Mouse (Mus musculus) spleen, adult 12 weeks (tissue): ENCODE data around the gene Rnf41.

Experiments used
- DNase-seq: peaks from one replicate; pipeline ENCODE4 v3.0.0; 2022; ENCODE audit warnings: low spot score

Gene Rnf41

DNA sequence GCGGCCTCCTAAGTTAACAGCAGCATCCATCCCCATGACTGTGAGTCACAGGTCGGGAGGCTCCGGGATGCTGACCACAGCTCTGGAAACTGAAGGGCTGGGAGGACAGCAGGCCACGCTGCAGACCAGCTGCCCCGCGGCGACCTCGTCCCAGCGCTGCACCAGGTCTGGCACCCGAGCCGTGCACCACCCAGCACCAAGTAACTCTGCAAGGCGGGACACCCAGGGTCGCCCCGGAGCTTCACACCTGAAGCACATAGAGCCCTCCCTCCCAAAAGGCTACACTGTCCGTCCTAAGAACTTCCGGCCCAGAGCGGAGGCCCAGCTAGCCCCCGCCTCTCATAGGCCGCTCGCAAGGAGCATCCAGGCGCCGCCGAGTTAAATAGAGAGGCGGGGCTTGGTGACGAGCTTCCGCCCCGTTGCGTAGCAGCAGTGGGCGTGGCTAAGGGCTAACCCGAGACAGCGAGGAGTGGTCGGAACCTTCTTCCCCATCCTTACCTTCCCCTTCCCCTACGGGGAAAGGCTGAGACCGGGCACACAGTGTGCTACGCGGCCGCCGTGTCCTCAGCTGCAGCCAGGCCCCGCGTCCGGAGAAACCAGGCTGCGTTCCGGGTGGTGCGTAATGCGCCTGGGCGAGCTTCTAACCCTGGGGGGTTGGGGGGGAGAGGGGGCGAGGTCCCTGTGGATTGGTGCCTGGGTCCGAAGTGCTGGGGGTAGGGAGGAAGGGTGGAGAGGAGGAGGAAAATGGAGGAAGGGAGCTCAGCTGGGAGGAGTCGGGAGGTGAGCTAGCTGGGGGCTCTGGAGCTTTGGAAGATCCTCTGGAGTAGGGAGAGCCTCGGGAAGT is at the start of gene Rnf41, which contains the start of gene Nabp2:
TSS of gene Rnf41 (plus strand) at position 447 of the 844 bp plus-strand sequence.
TSS of gene Nabp2 (minus strand) at position 282 of the 844 bp plus-strand sequence.
- DNase-seq: peak; percentile 91

DNA sequence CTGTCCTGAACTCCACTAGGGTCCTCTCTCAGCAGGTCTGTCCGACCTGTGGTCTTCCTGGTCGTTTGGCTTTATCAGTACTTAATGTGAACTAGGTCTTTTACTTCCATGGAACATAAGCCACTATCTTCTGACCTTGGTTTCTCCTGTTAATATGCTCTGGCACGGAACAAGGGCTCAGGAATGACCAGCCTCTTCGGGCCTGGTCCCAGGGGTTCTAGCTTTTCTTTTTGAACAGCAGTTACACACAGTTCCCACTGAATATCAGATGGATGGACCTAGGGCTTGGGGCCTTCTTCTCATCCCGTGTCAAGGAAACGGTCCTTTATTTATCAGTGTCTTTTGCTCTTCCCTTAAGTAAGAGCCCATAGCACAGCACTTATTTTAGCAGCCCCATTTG is 49.6 kb upstream of the Rnf41 start:
- DNase-seq: no peak

DNA sequence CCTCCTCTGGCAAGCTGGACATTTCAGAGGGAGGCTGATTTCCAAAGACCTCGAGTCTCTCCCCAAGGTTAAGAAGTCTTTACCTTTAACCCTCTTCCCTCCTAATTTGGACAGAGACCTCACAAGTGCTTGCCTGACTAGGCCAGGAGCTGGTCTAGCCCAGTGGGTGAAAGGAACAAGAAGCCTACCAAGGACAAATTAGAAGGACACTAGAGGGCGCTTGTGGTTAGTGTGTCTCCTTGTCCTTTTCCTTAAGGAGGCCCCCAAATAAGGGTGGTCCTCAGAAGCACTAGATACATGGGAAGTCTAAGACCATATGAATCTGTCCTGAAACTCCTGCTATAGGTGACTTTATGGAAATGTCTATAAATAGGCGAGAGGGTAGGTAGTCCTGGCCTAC is 48.9 kb upstream of the Rnf41 start:
- DNase-seq: no peak

DNA sequence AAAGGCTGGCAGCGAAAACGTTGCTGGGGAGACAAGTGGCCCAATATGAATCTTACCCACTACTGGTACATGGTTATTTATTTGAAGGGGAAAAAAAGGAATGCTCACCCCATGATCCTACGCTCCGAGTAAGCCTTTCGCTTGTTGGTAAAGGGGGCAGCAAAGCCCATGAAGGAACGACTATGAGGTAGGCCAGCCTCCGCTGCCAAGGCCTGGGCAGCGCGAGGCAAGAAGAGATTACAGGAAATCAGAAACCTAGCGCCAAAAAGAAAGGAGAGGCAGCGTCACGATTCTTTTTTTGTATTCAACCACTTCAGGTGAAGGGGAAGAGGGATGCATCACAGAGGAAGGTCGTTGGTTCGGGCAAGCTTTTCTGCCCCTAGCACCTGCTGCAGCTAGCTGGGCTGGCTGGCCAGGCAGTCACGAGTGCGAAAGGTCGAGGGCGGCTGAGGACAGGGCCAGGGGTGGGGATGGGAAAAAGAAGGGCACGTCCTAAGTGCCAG is 43.5 kb upstream of the Rnf41 start:
- no peak for DNase-seq

DNA sequence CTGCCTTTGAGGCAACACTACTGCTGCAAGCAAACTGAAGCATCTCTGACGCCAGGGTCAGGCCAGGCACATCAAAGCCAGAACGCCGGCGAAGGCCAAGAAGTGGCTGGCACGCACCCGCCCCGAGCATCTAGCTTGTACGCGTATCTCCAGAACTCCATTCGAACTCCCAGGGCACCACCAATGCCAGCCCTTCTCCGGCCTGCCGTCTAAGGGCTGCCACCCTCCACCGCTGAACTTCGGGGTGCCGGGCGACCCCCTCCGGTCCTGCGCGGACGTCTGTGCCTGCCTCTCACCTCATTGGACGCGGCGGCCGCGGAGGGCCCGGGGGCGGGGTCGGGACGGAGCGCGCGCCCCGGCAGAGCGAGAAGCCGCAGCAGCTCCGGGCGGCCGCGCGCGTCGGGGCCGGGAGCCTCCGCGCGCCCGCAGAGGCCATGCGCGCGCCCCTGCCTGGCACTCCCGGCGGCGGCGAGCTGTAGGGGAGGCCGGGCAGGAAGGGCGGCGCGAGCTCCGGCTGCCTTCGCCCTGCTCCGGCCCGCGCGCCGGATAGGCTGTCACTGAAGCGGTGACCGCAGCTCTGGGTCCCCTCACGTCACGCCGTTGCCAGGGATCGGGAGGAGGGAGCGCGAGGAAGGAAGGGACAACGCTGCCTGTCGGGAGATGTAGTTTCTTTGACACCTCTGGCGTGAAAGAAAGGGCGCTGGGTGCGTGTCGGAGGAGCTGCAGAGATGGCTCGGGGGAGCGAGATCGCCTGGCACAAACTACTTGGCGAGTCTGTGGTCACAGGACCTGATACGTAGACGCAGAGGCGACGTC is 42.8 kb upstream of the Rnf41 start, which contains the start of gene Coq10a:
TSS of gene Coq10a (minus strand) at position 596 of the 816 bp plus-strand sequence.
- DNase-seq: peak; percentile 78

DNA sequence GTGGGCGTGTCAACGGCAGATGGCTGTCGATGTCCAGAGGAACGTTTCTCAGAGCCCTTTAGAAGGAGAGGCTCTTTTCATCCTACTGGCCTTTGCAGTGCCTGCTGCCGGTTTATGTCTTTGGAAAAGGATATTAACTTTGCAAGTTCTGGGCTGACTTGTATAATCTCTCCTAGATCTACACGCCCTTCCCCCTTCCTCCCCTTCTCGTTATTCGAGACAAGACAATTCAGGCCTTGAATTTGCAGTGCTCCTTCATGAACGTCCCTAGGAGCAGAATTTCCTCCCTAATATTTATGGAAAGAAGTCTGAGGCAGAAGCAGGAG is 42.3 kb upstream of the Rnf41 start:
- DNase-seq: no peak

DNA sequence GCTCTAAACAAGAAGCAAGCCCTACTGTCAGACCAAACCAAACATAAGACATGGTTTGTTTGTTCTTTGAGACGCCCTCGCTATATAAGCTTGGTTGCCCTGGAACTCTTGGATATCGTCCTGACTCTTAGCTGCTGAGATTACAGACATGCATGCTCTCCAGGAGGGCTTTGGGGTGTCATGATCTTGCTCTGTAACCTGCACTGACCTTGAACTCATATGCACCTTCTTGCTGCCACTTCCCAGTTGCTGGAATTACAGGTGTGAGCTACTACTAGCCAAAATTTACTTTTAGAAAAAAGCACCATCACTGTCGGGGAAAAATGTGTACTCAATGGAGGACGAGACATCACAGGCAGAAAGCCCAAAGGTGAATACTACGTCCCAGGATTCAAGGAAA is 41.9 kb upstream of the Rnf41 start:
- DNase-seq: no peak

DNA sequence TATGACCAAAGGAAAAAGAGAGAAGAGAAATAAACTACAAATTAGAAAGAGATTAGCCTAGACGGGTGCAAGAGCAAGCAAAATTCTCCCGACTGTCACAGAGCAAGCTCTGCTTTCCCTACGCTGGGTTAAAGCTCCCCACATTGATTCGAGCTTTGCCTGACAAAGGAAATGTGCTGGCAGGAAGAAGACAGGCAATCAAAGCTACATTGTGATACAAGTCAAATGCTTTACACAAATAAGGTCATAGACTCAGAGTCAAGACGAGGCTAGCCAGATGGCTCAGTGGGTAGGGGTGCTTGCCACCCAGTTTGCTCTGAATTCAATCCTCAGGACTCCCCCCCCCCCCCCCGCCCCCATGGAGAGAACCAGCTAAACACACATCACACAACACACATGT is 41.4 kb upstream of the Rnf41 start:
- no peak for DNase-seq

DNA sequence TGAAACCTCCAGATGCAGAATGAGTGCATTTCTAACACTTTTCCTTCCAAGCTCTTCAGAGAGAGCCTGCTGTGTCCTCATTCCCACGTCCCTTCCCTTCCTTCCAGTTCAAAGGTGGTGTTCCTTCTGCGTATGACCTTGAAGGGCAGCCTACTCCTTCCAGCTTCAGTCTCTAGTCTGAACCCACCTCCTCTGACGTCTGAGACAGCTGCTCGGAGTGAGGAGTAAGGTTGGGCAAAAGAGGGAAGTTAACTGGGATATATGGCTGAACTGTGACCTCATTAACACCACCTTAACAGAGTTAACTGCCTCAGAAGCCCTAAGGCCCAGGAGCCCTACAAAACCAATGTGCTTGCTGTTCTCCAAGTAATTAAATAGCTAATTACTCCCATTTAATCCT is 40.9 kb upstream of the Rnf41 start:
- no peak for DNase-seq

DNA sequence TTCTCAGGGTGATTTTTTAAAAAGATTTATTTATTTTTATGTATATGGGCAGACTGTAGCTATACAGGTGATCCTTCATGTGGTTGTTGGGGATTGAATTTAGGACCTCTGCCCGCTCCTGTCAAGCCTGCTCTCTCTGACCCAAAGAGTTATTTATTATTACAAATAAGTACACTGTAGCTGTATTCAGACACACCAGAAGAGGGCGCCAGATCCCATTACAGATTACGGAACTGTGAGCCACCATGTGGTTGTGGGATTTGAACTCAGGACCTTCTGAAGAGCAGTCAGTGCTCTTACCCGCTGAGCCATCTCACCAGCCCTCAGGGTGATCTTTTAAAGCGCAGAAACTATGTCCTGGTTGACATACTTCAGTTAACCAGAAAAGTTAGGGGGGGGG is 39.3 kb upstream of the Rnf41 start:
- no peak for DNase-seq

DNA sequence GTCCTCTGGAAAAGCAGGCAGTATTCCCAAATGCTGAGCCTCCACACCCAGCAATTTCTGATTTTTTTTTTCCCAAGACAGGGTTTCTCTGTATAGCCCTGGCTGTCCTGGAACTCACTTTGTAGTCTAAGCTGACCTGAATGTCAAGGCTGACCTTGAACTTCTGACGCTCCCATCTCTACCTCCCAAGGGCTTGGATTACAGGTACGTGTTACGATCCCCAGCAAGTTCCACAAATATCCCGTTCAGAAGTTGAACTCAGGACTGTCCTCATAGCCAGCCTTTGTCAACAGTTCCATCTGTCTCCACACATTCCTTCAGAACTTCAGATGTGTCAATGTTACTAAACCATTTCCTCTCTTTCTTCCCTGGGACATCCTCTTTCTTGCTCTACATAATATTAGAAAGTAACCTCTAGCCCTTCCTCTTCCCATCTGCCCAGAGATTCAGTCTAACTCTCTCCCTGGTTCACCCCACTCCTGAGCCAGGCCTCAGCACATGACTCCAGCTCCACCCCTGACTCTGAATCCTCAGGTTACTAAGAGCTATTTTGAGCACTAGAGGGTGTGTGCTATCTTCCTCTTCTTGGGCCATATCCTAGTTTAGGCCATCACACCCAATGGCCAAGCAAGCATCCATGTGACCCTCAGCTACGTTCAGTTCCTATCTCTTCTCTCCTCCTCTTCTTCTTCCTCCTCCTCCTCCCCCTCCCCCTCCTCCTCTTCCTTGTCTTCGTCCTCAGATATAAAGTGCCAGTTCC is 38.3 kb upstream of the Rnf41 start:
- no peak for DNase-seq

DNA sequence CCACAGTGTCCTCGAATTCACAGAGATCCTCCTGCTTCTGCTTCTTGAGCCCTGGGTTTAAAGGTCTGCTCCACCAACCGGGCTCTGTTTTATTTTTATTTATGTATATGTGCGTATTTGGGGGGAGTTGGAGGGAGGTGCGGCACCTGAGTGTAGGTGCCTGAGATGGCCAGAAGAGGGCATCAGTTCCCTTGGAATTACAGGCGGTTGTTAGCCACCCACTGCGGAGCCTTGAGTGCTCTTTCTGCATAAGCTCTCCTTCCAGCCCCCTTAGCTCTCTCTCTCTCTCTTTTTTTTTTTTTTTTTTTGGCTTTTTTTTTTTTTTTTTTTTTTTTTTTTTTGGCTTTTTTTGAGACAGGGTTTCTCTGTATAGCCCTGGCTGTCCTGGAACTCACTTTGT is 37.1 kb upstream of the Rnf41 start:
- no peak for DNase-seq

DNA sequence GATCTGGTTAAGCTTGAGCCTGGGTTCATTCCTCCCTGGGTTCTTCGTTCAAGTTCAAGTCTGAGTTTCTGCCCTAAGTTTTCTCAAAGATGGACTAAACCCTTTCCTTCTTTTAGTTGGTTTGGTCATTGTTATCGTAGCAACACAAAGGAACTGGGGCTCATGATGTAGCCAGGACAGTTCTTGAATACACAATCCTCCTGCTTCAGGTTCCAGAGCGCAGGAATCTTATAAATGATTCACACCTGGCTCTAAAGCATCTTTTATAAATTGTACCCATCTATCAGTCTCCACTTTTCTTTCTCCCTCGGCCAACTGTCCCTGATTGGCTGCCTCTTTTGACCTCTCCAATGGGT is 35.4 kb upstream of the Rnf41 start:
- no peak for DNase-seq

DNA sequence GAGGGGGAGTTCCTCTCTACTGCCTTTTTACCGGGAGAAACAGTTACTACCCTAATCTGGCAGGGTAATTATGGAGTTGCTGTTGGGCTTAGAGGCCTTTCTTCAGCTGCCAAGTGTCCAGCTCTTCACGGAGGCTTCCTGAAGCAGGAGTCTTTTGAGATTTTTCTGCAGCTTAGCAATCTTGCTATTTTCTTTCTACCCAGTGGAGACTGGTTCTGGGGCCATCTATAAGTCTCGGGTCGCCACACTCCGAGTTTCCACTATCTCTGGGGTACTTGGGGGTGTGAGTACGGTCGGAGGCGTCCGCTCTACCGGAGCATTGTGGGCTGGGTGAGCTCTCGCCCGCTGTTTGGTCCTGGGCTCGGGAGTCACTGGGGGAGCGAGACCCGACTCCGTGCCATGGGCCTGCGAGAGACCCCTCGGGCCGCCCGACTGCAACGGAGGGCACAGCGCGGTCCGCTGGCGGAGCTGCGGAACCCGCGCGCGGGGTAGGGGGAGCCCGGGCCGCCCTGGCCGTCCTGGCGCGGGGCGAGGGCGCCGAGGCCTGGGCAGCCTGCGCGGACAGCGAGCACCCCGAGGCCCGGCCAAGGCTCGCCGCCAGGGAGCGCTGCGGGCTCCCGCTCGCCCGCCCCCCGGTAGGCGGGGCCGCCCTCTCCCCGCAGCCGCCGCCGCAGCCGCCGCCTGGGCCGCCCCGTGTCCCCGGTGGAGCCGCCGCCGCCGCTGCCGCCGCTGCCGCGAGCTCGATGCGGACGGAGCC is 34.8 kb upstream of the Rnf41 start, which contains the start of gene Ankrd52:
TSS of gene Ankrd52 (plus strand) at position 661 of the 757 bp plus-strand sequence.
- DNase-seq: peak; percentile 86

DNA sequence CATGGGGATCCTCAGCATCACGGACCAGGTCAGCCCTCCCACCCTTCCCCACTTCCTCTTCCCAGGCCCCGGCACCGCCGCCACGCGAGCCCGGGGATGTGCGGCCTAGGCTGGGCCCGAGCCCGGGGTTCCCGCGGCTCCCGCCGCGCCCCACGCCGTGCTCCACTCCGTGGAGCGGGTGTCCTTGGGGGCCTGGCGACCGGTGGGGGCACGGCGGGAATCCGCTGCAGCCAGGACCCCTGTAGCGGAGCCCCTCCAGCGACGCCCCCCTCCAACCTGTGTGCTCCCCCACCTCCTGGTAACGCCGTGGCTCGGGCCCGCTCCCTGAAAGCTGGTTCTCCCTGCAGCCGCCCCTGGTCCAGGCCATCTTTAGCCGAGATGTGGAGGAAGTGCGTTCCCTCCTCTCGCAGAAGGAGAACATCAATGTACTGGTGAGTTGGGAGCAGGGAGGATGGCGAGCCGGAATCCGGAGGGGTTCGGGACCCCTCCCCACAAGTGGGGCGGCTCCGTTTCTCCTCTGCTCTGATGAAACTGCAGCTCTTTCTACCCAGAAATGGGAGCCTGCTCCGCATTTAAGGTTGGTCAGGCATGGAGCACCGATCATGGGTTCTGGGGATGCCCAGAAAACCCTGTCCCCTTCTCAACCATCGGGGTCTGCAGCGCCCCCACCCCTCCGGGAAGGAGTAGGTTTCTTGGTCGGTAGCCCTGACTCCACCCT is 34.1 kb upstream of the Rnf41 start:
- no peak for DNase-seq

DNA sequence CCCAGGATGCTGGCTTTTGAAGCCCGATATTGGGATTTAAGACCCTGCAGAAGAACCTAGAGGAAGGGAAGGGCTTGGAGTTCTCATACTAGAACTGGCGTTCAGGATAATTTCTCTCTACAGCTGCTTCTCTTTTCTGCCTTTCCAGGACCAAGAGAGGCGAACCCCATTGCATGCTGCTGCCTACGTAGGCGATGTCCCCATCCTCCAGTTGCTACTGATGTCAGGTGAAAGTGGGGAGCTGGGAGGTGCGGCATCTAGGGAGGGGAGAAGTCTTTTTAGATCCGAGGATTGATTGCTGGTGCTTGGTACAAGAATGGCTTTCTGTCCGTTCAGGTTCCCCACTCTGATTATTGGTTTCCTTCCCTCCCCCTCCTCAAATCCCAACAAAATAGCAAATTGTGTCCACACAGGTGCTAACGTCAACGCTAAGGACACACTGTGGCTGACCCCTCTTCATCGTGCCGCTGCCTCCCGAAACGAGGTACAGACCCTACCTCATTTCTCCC is 33.5 kb upstream of the Rnf41 start:
- DNase-seq: no peak

DNA sequence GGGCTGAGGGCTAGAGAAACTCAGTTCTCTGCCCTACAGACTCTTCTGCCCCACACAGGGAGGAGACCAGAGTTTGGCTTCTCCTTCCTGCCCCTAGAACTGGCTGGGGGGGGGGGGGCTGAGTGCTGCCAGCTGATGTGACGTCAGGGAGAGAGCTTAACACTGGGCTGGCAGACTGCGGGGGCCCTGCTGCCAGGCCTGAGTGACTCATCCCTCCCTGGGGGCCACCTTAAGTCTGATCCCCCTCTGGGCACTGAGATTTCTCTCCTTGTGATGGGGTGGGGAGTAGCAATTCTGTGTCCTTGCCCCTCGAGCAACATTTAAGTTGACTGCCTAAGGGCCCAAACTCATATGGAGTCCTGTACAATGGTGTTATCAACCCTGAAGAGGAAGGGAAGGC is 33.0 kb upstream of the Rnf41 start:
- DNase-seq: no peak

DNA sequence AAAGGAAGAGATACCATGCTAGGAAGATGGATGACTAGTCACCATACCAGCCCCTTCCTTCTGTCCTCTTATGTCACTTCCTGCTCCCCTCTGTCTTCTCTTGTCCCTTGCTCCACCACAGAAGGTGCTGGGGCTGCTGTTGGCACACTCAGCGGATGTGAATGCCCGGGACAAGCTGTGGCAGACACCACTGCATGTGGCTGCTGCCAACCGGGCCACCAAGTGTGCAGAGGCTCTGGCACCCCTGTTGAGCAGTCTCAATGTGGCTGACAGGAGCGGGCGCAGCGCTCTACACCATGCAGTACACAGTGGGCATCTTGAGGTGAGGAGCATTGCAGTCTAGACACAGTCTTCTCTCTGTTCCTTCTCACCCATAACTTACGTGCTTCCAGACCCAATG is 32.2 kb upstream of the Rnf41 start:
- no peak for DNase-seq

DNA sequence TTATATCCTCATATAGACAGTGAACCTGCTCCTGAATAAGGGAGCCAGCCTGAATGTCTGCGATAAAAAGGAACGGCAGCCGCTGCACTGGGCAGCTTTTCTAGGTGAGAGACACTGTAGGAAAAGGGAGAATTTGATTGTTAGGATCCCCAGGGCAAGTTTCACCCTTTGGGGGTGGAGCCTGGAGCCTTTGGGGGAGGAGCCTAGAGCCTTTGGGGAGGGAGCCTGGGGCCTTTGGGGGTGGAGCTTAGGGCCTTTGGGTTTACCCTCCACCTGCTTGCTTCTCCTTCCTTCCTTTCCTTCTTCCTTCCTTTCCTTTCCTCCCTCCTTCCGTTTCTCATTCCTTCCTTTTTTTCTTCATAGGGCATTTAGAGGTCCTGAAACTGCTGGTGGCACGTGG is 30.9 kb upstream of the Rnf41 start:
- DNase-seq: no peak

DNA sequence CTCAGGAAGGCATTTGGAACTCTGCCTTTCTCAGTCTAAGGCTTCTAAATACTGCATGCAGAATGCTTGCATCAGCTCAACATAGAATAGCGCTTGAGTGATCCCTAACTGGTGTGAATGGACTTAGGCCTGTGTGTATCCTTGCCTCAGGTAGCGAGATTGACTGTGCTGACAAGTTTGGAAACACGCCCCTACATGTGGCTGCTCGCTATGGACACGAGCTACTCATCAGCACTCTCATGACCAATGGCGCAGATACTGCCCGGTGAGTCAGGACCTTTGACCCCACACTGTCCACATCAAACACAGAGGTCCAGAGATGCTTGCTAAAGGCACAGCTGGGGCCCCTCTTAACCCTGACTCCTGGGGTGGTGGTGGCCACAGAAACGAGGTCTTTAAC is 29.0 kb upstream of the Rnf41 start:
- no peak for DNase-seq

DNA sequence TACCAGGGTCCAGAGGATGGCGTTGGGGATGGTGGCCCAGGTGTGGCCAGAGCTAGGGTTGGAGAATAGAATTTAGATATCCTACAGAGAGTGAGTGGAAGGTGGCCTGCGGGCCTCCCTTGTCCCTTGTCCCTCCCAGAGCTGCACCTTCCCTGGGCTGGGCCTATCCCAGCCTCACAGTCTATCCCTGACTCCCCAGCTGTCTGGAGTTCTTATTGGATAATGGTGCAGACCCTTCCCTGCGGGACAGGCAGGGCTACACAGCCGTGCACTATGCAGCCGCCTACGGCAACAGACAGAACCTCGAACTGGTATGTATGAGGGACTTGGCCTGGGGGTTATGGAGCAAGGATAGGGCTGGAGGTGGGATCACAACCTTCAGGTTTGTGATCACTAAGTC is 25.6 kb upstream of the Rnf41 start:
- DNase-seq: no peak
